Mouse (Mus musculus): ENCODE measurements around the gene Kcnmb4. TPM values are rescaled to one million over a fixed set of nuclear protein-coding genes. Genes with fewer than 3 reads are reported as not detected.
A peak's percentile ranks its signal among the peaks of the same experiment; 100 is the strongest.

Kcnmb4 gene
- total RNA-seq, 2 experiments from 2014 or later = 102 TPM

- Histone ChIP-seq H3K27ac (peak overlapping the region; percentile 61), H3K4me3 (no peak overlapping the region)
- DNase-seq (ENCODE audit: extremely low spot score in 1 of 2, low spot score in 2 of 2) = no peak
- no peak for TF ChIP-seq CTCF (IDR thresholded peaks at IDR 0.05)
- intact Hi-C loops (cut with DNase I) = no loop called here
These were observed 52.7 kb downstream of the Kcnmb4 start for GRCm38 (mm10) chr10:116420976-116421375.

DNA sequence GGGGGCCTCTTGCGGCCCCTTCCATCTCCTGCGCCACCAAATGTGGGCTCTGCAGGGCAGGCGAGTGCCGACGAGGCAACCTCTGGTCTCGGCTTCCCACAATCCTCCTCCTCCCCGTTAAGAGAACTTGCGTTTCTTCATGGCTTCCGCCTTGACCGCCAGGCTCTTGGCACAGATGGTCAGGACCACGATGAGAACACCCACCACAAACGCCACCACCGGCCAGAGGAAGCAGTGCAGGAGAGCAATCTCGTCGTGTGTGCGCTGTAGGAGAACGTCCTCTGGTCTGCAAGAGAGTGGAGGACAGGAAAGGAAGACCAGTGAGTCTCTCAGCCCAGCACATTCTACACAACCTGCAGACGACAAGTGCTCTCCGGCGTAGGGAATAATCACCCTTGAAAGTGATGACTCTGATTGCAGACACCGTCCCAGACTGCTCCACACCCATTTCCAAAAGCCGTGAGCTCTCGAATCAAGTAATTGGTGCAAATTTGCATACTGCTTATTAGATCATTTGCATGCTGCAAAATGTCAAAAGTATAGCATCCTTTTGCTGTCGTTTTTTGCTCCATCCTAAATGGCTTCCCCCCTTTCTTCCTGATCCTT lies 55.5 kb downstream of the Kcnmb4 start:
- DNase-seq (ENCODE audit: extremely low spot score in 1 of 2, low spot score in 2 of 2) = no peak
- Histone ChIP-seq H3K4me3 (no peak overlapping the region), H3K27ac (no peak overlapping the region)
- no peak; the same call in 1 of the 2 replicates for TF ChIP-seq CTCF (IDR thresholded peaks at IDR 0.05)
- intact Hi-C loops (cut with DNase I) = no loop called here

- Histone ChIP-seq H3K4me3 (no peak overlapping the region), H3K27ac (no peak overlapping the region)
- intact Hi-C loops (cut with DNase I) = no loop called here
- no peak for DNase-seq (ENCODE audit: extremely low spot score in 1 of 2, low spot score in 2 of 2)
- TF ChIP-seq CTCF (IDR thresholded peaks at IDR 0.05) = no peak
These were observed 57.0 kb downstream of the Kcnmb4 start for GRCm38 (mm10) chr10:116416726-116417125.

DNA sequence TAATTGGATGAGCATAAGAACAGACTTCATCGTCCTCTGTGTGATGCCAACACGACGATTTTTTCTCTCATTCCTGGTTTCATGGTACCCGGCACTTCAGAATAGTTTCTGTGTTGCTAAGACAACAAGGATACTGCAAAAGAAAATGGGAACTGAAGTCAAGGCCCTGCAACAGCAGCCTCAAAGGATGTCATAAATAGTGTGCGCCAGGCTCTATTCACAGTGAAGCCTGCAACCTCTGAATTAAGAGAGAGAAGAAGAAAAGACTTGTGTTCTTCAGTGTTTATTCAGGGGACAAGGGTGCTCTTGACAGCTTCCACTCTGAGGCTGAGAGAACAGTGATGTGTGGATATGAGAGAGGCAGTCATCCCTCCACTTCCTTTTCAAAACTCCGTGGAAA lies 57.5 kb downstream of the Kcnmb4 start:
- H3K27ac ChIP-seq = no peak overlapping the region
- intact Hi-C loops (cut with DNase I) = no loop called here
- no peak overlapping the region for H3K4me3 ChIP-seq
- TF ChIP-seq CTCF (IDR thresholded peaks at IDR 0.05) = no peak
- no peak for DNase-seq (ENCODE audit: extremely low spot score in 1 of 2, low spot score in 2 of 2)

GRCm38 (mm10) chr10:116410826-116411225 lies 62.9 kb downstream of the Kcnmb4 start:
- intact Hi-C loops (cut with DNase I) = no loop called here
- no peak for TF ChIP-seq CTCF (IDR thresholded peaks at IDR 0.05)
- no peak for DNase-seq (ENCODE audit: extremely low spot score in 1 of 2, low spot score in 2 of 2)
- H3K4me3 ChIP-seq = no peak overlapping the region
- no peak overlapping the region for H3K27ac ChIP-seq

- no peak overlapping the region for H3K4me3 ChIP-seq
- TF ChIP-seq CTCF (IDR thresholded peaks at IDR 0.05) = no peak
- intact Hi-C loops (cut with DNase I) = loop anchor here (2.0 kb wide), 1 partner anchor 63 kb away; no protein-coding TSS in a partner anchor
- H3K27ac ChIP-seq = peak overlapping the region; percentile 75
- no peak for DNase-seq (ENCODE audit: extremely low spot score in 1 of 2, low spot score in 2 of 2)
These were observed 65.9 kb downstream of the Kcnmb4 start for GRCm38 (mm10) chr10:116407684-116408359.

GRCm38 (mm10) chr10:116405011-116405410 lies 68.7 kb downstream of the Kcnmb4 start:
- TF ChIP-seq CTCF (IDR thresholded peaks at IDR 0.05) = no peak
- intact Hi-C loops (cut with DNase I) = no loop called here
- Histone ChIP-seq H3K27ac (peak overlapping the region; percentile 75), H3K4me3 (no peak overlapping the region)
- no peak for DNase-seq (ENCODE audit: extremely low spot score in 1 of 2, low spot score in 2 of 2)

DNA sequence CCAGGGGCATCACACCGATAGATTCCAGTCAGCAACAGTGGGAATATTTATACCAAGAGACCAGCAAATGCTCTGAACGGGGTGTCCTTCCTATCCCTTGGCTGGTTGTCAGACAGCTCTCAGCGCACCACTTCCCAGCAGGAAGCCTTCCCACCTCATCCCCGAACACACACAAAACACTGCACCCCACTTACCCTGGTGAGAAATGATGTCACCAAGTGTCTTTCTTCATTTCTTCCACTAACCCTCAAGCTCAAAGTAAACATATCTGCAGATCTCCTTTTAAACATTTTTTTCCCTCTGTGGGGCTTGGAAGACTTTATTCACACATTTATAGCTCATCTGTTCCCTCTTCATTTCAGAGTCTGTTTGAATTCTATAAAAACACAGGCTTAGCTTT lies 70.0 kb downstream of the Kcnmb4 start:
- intact Hi-C loops (cut with DNase I) = loop anchor here (1.0 kb wide), 1 partner anchor 25 kb away; no protein-coding TSS in a partner anchor
- no peak for TF ChIP-seq CTCF (IDR thresholded peaks at IDR 0.05)
- peak in 1 of 2 experiments; percentile 36 for DNase-seq (ENCODE audit: extremely low spot score in 1 of 2, low spot score in 2 of 2)
- H3K4me3 ChIP-seq = no peak overlapping the region
- peak overlapping the region; percentile 75 for H3K27ac ChIP-seq

- intact Hi-C loops (cut with DNase I) = no loop called here
- Histone ChIP-seq H3K27ac (peak overlapping the region; percentile 71), H3K4me3 (no peak overlapping the region)
- TF ChIP-seq CTCF (IDR thresholded peaks at IDR 0.05) = no peak
- DNase-seq (ENCODE audit: extremely low spot score in 1 of 2, low spot score in 2 of 2) = peak in 1 of 2 experiments; percentile 37
These were observed 70.8 kb downstream of the Kcnmb4 start for GRCm38 (mm10) chr10:116402742-116403425.

DNA sequence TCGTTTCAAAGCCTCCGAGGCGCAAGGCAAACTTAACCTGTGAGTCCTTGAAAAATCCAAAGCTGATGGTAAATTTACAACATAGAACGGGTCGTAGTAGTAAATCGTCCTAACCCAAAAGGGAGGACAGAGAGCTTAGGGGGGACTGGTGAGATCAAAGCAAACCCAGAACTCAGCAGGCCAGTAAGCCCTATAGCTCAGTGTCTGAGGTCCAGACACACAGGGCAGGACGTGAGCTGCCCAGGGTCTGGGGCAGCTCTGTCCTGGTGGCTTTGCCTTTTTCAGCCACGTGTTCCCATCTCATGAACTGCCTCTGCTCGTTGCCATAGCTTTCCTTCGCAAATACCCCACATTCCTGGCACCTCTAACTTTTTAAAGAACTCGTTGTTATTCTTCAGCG lies 75.7 kb downstream of the Kcnmb4 start:
- intact Hi-C loops (cut with DNase I) = no loop called here
- Histone ChIP-seq H3K27ac (no peak overlapping the region), H3K4me3 (no peak overlapping the region)
- DNase-seq (ENCODE audit: extremely low spot score in 1 of 2, low spot score in 2 of 2) = no peak
- no peak for TF ChIP-seq CTCF (IDR thresholded peaks at IDR 0.05)

DNA sequence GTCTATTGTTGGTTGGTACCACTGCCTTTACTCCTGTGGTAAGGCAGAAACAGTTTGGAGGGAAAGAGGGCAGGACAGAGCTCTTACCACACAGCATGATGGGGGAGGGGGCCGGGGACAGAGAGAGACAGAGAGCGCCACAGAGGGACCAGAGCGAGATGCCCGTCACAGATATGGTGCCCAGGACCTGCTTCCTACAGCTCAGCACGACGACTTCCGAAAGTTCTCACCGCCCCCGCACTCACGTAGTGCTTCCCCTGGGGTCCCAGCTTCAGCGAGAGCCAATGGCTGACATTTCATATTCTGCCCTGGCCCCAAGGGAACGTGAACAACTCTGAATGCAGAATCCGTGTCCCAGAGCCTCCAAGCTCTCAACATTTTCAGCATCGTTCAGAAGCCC lies 76.1 kb downstream of the Kcnmb4 start:
- DNase-seq (ENCODE audit: extremely low spot score in 1 of 2, low spot score in 2 of 2) = no peak
- no peak overlapping the region for H3K4me3 ChIP-seq
- no peak for TF ChIP-seq CTCF (IDR thresholded peaks at IDR 0.05)
- no peak overlapping the region for H3K27ac ChIP-seq
- intact Hi-C loops (cut with DNase I) = no loop called here

DNA sequence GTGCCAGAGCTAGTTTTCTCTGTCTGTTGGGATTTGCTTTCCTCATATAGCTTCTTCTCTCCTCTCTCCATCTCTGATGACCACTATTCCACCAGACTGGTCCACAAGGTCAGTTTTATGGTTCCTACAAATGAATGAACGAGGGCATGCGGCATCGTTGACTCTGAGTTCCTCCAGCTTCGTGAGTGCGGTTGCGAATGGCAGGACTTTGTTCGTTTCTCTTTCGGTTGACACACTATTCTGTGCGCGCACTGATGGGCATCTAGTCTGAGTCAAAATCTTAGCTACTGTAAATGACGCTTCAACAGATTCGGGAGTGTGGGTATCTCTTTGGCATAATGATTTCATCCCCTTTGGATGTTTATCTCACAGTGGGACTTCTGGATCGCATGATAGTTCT lies 76.7 kb downstream of the Kcnmb4 start:
- no peak for TF ChIP-seq CTCF (IDR thresholded peaks at IDR 0.05)
- DNase-seq (ENCODE audit: extremely low spot score in 1 of 2, low spot score in 2 of 2) = no peak
- Histone ChIP-seq H3K4me3 (no peak overlapping the region), H3K27ac (no peak overlapping the region)
- intact Hi-C loops (cut with DNase I) = no loop called here

Data from left cerebral cortex, adult 2 months (tissue).